Mouse (Mus musculus): ENCODE results near the gene Cldn4. TPM values are rescaled to one million over a fixed set of nuclear protein-coding genes. Genes with fewer than 3 reads are reported as not detected.
"Not testable (repeated sequence)": the region's sequence is repeated elsewhere in the genome, so short reads cannot be mapped to it uniquely, and the experiment has no call there.

Cldn4 gene
- total RNA-seq, 2 experiments from 2014 or later, result 0.14 to 0.59 TPM

GRCm38 (mm10) chr5:134965852-134966821, 19.4 kb upstream of the Cldn4 start:
- intact Hi-C loops (cut with DNase I), result loop anchor here (1.0 to 10.0 kb wide), 3 partner anchors 33 to 221 kb away; partner anchors contain the start of gene Eln
- peak in 1 of 2 experiments; percentile 41 for DNase-seq

- DNase-seq, result peak; percentile 67 to 84
- intact Hi-C loops (cut with DNase I), result loop anchor here (1.0 to 10.0 kb wide), 3 partner anchors 32 to 221 kb away; partner anchors contain the start of gene Eln
Measured at GRCm38 (mm10) chr5:134965473-134965851, 18.7 kb upstream of the Cldn4 start.

- intact Hi-C loops (cut with DNase I), result loop anchor here (1.0 to 10.0 kb wide), 3 partner anchors 31 to 220 kb away; partner anchors contain the start of gene Eln
- DNase-seq, result not testable (repeated sequence)
Measured at GRCm38 (mm10) chr5:134964655-134965054, 17.9 kb upstream of the Cldn4 start.

- peak; percentile 39 to 50 for DNase-seq
- intact Hi-C loops (cut with DNase I), result loop anchor here (10.0 kb wide), 1 partner anchor 219 kb away; the partner anchor contains the start of gene Eln
Measured at GRCm38 (mm10) chr5:134963546-134963945, 16.8 kb upstream of the Cldn4 start.

GRCm38 (mm10) chr5:134961519-134961918, 14.8 kb upstream of the Cldn4 start:
- intact Hi-C loops (cut with DNase I), result loop anchor here (10.0 kb wide), 1 partner anchor 217 kb away; the partner anchor contains the start of gene Eln
- no peak for DNase-seq

GRCm38 (mm10) chr5:134960430-134960829, 13.7 kb upstream of the Cldn4 start:
- no peak for DNase-seq
- intact Hi-C loops (cut with DNase I), result loop anchor here (10.0 kb wide), 1 partner anchor 216 kb away; the partner anchor contains the start of gene Eln

- intact Hi-C loops (cut with DNase I), result no loop called here
- DNase-seq, result peak; percentile 44 to 52
Measured at GRCm38 (mm10) chr5:134959114-134959513, 12.4 kb upstream of the Cldn4 start.

- intact Hi-C loops (cut with DNase I), result no loop called here
- no peak for DNase-seq
Measured at GRCm38 (mm10) chr5:134955491-134955890, 8.8 kb upstream of the Cldn4 start.

GRCm38 (mm10) chr5:134951053-134951884, 4.5 kb upstream of the Cldn4 start:
- intact Hi-C loops (cut with DNase I), result no loop called here
- peak; percentile 32 to 34 for DNase-seq

- DNase-seq, result no peak
- intact Hi-C loops (cut with DNase I), result no loop called here
Measured at GRCm38 (mm10) chr5:134948085-134948439, 1.3 kb upstream of the Cldn4 start.

- intact Hi-C loops (cut with DNase I), result no loop called here
- no peak for DNase-seq
Measured at GRCm38 (mm10) chr5:134947420-134948084, 818 bp upstream of the Cldn4 start.

- DNase-seq, result no peak
- intact Hi-C loops (cut with DNase I), result no loop called here
Measured at GRCm38 (mm10) chr5:134946063-134946856, 474 bp downstream of the Cldn4 start.

GRCm38 (mm10) chr5:134945266-134945959, 1.3 kb downstream of the Cldn4 start:
- intact Hi-C loops (cut with DNase I), result no loop called here
- no peak for DNase-seq

GRCm38 (mm10) chr5:134944179-134944578, 2.6 kb downstream of the Cldn4 start:
- DNase-seq, result no peak
- intact Hi-C loops (cut with DNase I), result no loop called here

GRCm38 (mm10) chr5:134942740-134943139, 4.0 kb downstream of the Cldn4 start:
- DNase-seq, result no peak
- intact Hi-C loops (cut with DNase I), result no loop called here

GRCm38 (mm10) chr5:134941472-134942209, 5.1 kb downstream of the Cldn4 start:
- intact Hi-C loops (cut with DNase I), result no loop called here
- DNase-seq, result no peak

- DNase-seq; intact Hi-C loops (cut with DNase I): not testable (repeated sequence)
Measured at GRCm38 (mm10) chr5:134939554-134939953, 7.2 kb downstream of the Cldn4 start.

GRCm38 (mm10) chr5:134939069-134939468, 7.7 kb downstream of the Cldn4 start:
- intact Hi-C loops (cut with DNase I), result no loop called here
- DNase-seq, result no peak

Data from heart, postnatal 14 days (tissue).